Mouse (Mus musculus) midbrain, embryonic 11.5 days (tissue): ENCODE data around the gene Sgms1. TPM values are rescaled to one million over a fixed set of nuclear protein-coding genes. Genes with fewer than 3 reads are reported as not detected.
"Not testable (repeated sequence)": the region's sequence is repeated elsewhere in the genome, so short reads cannot be mapped to it uniquely, and the experiment has no call there.

Experiments used
- ATAC-seq: fragments of 200-750 bp; cut with Nextera tagmentation; 2 replicates; pipeline ENCODE4 v1.8.0; 2017; ENCODE audit warnings: moderate TSS enrichment, moderate library complexity; ENCODE audit not compliant: low FRiP score
- DNase-seq: peaks from one replicate; pipeline ENCODE4 v3.0.0; 2015; ENCODE audit warnings: low spot score; ENCODE audit errors: missing footprints
- H3K27ac ChIP-seq: fragments of 300-500 bp; sonication (generic); 2 replicates; pipeline ENCODE4 v1.5.1; 2014; ENCODE audit warnings: low read depth, low read length
- H3K27me3 ChIP-seq: fragments of 300-500 bp; sonication (generic); 2 replicates; pipeline ENCODE4 v1.6.1; 2014; ENCODE audit warnings: mild to moderate bottlenecking, low read length, moderate library complexity, mixed read lengths; ENCODE audit not compliant: control insufficient read depth, insufficient read depth
- H3K36me3 ChIP-seq: fragments of 300-500 bp; sonication (generic); 2 replicates; pipeline ENCODE4 v1.6.1; 2014; ENCODE audit warnings: mild to moderate bottlenecking, low read length, moderate library complexity, mixed read lengths; ENCODE audit not compliant: control insufficient read depth, insufficient read depth
- H3K4me1 ChIP-seq: fragments of 300-500 bp; sonication (generic); 2 replicates; pipeline ENCODE4 v1.6.1; 2014; ENCODE audit warnings: low read length; ENCODE audit not compliant: control insufficient read depth, insufficient read depth
- H3K4me2 ChIP-seq: fragments of 300-500 bp; sonication (generic); 2 replicates; pipeline ENCODE4 v1.6.1; 2014; ENCODE audit warnings: mild to moderate bottlenecking, moderate library complexity
- H3K4me3 ChIP-seq: fragments of 300-500 bp; sonication (generic); 2 replicates; pipeline ENCODE4 v1.5.1; 2014; ENCODE audit warnings: low read depth, low read length
- H3K9ac ChIP-seq: fragments of 300-500 bp; sonication (generic); 2 replicates; pipeline ENCODE4 v1.6.1; 2014; ENCODE audit warnings: low read length
- H3K9me3 ChIP-seq: fragments of 300-500 bp; sonication (generic); 2 replicates; pipeline ENCODE4 v1.6.1; 2016; ENCODE audit warnings: low read length; ENCODE audit not compliant: control insufficient read depth
- WGBS: fragments of 180-500 bp; shearing (Covaris S2); extraction: QIAGEN DNeasy Blood & Tissue Kit; methylation state at CpG from one replicate; pipeline ENCODE4 v1.1.7; 2014; 5-methylcytosine and 5-hydroxymethylcytosine counted together
- polyA plus RNA-seq: library from polyadenylated mRNA; unstranded; fragments of >200 nt; fragmentation: Nextera tagmentation; extraction: Ambion mirVana; gene quantifications from 2 replicates; pipeline ENCODE4 v1.2.1, GENCODE M21; 2014

Sgms1 gene
- polyA plus RNA-seq, 1 experiment from 2014 or later = 10.1 TPM

GRCm38 (mm10) chr19:32363587-32363986 is 25.9 kb downstream of the Sgms1 start:
- H3K9ac ChIP-seq = no peak overlapping the region
- H3K36me3 ChIP-seq = no peaks in the 10 kb centered on the region
- no peaks in the 10 kb centered on the region for H3K27me3 ChIP-seq
- no peak overlapping the region for H3K4me2 ChIP-seq
- ATAC-seq (no peak), DNase-seq (no peak)
- no peaks in the 10 kb centered on the region for H3K9me3 ChIP-seq
- H3K27ac ChIP-seq = no peak overlapping the region
- 82% methylated on average over 4 of the region's 4 CpGs for WGBS
- H3K4me3 ChIP-seq = no peak overlapping the region
- peaks cover 5% of the 10 kb centered on the region; the same call in 1 of the 2 replicates for H3K4me1 ChIP-seq

DNA sequence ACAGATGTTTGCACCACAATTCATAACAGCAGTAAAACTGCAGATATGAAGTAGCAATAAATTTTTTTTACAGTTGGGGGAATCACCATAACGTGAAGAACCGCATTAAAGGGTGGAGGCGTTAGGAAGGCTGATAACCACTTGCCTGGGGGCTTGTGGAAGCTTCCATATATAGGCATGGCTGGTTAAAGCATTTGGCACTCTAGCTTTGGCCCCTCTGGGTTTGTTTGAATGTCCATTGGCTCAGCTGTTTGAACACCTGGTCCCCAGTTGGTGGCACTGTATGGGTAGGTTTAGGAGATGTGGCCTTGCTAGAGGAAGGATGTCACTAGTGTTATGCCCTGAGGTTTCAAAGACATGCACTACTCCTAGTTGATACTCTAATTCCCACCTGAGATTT is 27.0 kb downstream of the Sgms1 start:
- Histone ChIP-seq H3K9me3 (no peaks in the 10 kb centered on the region), H3K4me2 (no peak overlapping the region), H3K27me3 (no peaks in the 10 kb centered on the region), H3K9ac (no peak overlapping the region), H3K4me1 (peaks cover 5% of the 10 kb centered on the region; the same call in 1 of the 2 replicates), H3K27ac (no peak overlapping the region), H3K36me3 (no peaks in the 10 kb centered on the region), H3K4me3 (no peak overlapping the region)
- DNase-seq (no peak), ATAC-seq (no peak)
- 81% methylated on average over 3 of the region's 3 CpGs for WGBS

DNA sequence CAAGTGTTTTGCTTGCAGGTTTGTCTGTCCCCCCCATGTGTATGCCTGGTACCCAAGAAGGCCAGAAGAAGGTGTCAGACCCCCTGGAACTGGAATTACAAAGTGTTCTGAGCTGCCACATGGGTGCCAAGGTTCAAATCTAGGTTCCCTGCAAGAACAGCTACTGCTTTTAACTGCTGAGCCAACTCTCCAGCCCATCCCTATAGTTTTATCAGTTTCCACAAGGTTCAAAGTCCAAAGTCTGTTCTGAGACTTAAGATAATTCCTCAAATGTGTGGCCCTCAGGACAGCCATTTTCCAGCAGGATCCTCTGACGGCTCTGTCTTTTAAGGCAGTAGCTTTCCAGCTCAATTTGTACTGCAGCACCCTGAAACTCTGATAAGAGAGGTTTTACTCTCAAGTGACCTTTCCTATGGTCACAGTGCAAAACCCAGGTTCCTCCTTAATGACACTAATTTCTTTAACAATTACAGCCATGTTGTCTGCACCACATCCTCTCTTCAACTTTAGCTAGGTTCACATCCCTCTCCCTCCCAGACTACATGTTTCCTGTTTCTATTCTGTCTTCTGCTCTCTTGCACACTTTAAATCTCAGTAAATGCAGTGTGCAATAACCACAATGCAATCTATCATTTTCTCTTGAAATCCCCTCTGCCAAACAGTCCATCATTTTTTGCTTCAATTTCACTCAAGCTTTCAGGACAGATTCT is 28.4 kb downstream of the Sgms1 start:
- H3K27me3 ChIP-seq = no peaks in the 10 kb centered on the region
- no peak overlapping the region for H3K27ac ChIP-seq
- H3K9ac ChIP-seq = no peak overlapping the region
- 83% methylated on average over 1 of the region's 1 CpGs for WGBS
- no peaks in the 10 kb centered on the region for H3K9me3 ChIP-seq
- no peak for ATAC-seq
- H3K4me2 ChIP-seq = no peak overlapping the region
- no peak for DNase-seq
- no peak overlapping the region for H3K4me3 ChIP-seq
- no peaks in the 10 kb centered on the region for H3K36me3 ChIP-seq
- H3K4me1 ChIP-seq = peaks cover 4% of the 10 kb centered on the region; the same call in 1 of the 2 replicates

DNA sequence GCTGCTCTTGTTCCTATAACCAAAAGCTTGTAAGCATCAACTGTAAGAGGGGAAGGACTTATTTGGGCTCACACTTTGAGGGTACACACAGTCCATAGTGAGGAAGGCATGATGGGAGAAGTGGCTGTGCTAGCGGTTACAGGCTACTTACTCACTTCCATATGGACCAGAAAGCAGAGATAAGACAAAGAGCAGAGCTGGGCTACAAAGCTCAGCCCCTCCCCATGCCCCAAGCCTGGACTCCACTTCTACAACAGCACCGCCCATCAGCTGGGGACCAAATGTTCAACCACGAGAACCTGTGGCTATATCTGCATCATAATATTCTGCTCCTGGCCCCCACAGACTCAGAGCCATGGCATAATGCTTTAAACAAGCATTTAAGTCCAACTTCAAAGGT is 29.0 kb downstream of the Sgms1 start:
- DNase-seq (no peak), ATAC-seq (no peak)
- H3K36me3 ChIP-seq = no peaks in the 10 kb centered on the region
- no peak overlapping the region for H3K4me3 ChIP-seq
- H3K4me2 ChIP-seq = no peak overlapping the region
- no peaks in the 10 kb centered on the region for H3K9me3 ChIP-seq
- no peak overlapping the region for H3K27ac ChIP-seq
- H3K4me1 ChIP-seq = peaks cover 4% of the 10 kb centered on the region; the same call in 1 of the 2 replicates
- 85% methylated on average over 3 of the region's 3 CpGs for WGBS
- H3K27me3 ChIP-seq = no peaks in the 10 kb centered on the region
- no peak overlapping the region for H3K9ac ChIP-seq

DNA sequence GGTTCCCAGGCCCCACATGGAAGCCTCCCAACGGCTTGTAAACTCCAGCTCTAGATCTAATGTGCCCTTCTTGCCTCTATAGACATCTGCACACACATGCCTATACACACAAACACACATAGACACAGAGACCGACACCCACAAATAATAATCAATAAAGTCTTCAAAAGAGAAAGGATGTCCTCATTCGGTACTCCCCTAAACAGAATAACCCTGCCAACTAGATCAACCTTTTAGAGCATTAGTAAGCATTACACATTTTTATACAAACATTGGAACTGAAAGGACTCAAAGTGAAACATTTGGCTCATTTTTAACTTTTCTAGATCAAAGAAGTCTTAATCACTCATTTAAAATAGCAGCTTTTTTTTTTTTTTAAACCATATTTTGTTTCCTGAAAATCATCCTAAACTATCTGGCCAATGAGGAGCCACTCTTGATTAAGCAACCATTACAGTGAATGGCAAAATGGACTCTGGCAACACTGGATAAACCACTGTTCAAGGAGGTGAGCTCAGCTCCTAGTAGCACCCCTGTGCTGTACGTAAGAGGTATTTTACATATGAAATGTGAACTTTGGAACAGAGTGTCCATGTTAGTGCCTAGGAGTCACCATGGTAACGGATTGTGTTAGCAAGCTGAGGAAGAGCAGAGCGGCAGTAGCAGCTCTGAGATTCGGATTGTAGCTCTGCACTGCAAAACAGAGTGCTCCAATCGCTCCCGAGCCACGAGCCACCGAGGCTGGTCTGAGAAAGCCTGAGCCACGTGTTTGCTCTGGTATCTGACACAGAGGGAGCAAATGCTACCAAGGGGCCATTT is 30.6 kb downstream of the Sgms1 start:
- peak; percentile 82 for ATAC-seq
- Histone ChIP-seq H3K27me3 (no peaks in the 10 kb centered on the region), H3K27ac (no peak overlapping the region), H3K9me3 (no peaks in the 10 kb centered on the region), H3K4me3 (no peak overlapping the region), H3K4me2 (no peak overlapping the region), H3K9ac (no peak overlapping the region), H3K4me1 (peaks cover 4% of the 10 kb centered on the region; the same call in 1 of the 2 replicates), H3K36me3 (no peaks in the 10 kb centered on the region)
- DNase-seq = no peak
- 56% methylated on average over 12 of the region's 12 CpGs for WGBS

DNA sequence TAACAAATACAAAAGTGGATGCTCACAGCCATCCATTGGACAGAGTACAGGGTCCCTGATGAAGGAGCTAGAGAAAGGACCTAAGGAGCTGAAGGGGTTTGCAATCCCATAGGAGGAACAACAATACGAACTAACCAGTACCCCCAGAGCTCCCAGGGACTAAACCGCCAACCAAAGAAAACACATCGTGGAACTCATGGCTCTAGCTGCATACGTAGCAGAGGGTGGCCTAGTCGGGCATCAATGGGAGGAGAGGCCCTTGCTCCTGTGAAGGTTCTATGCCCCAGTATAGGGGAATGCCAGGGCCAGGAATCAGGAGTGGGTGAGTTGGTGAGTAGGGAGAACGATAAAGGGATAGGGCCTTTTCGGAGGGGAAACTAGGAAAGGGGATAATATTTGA is 31.5 kb downstream of the Sgms1 start:
- not testable (repeated sequence) for H3K4me1 ChIP-seq, H3K4me2 ChIP-seq, H3K9me3 ChIP-seq, H3K9ac ChIP-seq, H3K27ac ChIP-seq, H3K27me3 ChIP-seq, H3K36me3 ChIP-seq, H3K4me3 ChIP-seq, ATAC-seq
- peak; percentile 69 for DNase-seq
- 94% methylated on average over 7 of the region's 7 CpGs for WGBS

DNA sequence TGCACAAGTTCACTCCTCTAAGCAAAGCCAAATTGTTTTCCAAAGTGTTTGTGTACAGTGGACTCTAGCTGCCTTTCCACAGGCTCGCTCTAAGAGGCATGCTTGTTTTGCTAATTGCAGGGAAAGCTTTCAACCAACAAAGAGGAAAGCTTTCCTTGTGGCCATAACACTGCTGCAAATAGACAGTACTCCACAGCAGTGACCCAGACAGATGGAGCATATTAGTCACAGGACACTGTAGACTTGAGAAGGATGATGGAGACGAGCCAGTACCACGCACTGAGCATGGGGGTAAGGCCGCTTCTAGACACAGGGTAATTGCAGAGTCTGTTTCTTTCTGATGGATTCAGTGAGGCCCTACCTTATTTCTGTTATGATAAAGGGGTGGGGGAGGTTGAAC is 33.3 kb downstream of the Sgms1 start:
- no peak overlapping the region for H3K9ac ChIP-seq
- ATAC-seq = no peak
- H3K4me3 ChIP-seq = no peak overlapping the region
- no peaks in the 10 kb centered on the region for H3K27me3 ChIP-seq
- DNase-seq = peak; percentile 61
- no peak overlapping the region for H3K27ac ChIP-seq
- WGBS = 90% methylated on average over 4 of the region's 4 CpGs
- H3K36me3 ChIP-seq = no peaks in the 10 kb centered on the region
- H3K9me3 ChIP-seq = no peaks in the 10 kb centered on the region
- H3K4me2 ChIP-seq = no peak overlapping the region
- peaks cover 4% of the 10 kb centered on the region; the same call in 1 of the 2 replicates for H3K4me1 ChIP-seq

GRCm38 (mm10) chr19:32353447-32353846 is 36.1 kb downstream of the Sgms1 start:
- Histone ChIP-seq H3K9ac (no peak overlapping the region), H3K27ac (no peak overlapping the region), H3K4me3 (no peak overlapping the region), H3K36me3 (no peaks in the 10 kb centered on the region), H3K4me1 (peaks cover 8% of the 10 kb centered on the region; the same call in 1 of the 2 replicates), H3K4me2 (no peak overlapping the region), H3K9me3 (no peaks in the 10 kb centered on the region), H3K27me3 (no peaks in the 10 kb centered on the region)
- 95% methylated on average over 9 of the region's 9 CpGs for WGBS
- DNase-seq (no peak), ATAC-seq (no peak)

GRCm38 (mm10) chr19:32348955-32349654 is 40.4 kb downstream of the Sgms1 start:
- WGBS = 35% methylated on average over 7 of the region's 7 CpGs
- no peaks in the 10 kb centered on the region for H3K36me3 ChIP-seq
- no peak overlapping the region for H3K4me2 ChIP-seq
- peak; percentile 88 for DNase-seq
- H3K9me3 ChIP-seq = no peaks in the 10 kb centered on the region
- no peaks in the 10 kb centered on the region for H3K27me3 ChIP-seq
- peak; percentile 79 for ATAC-seq
- H3K9ac ChIP-seq = no peak overlapping the region
- H3K4me3 ChIP-seq = no peak overlapping the region
- no peak overlapping the region for H3K27ac ChIP-seq
- peaks cover 15% of the 10 kb centered on the region for H3K4me1 ChIP-seq
